Mouse (Mus musculus) adrenal gland, postnatal 14 days (tissue): Measurements from ENCODE around the gene Psmd7. TPM values are rescaled to one million over a fixed set of nuclear protein-coding genes. Genes with fewer than 3 reads are reported as not detected.
A peak's percentile ranks its signal among the peaks of the same experiment; 100 is the strongest.

Experiments used
- DNase-seq: peaks from one replicate; pipeline ENCODE4 v3.0.0; 2021; ENCODE audit warnings: mixed read lengths
- total RNA-seq: library from RNA; stranded (reverse); gene quantifications from 2 replicates; pipeline ENCODE4 v1.2.3, GENCODE M21; 2021

Gene Psmd7
- total RNA-seq, 1 experiment from 2014 or later: 98.0 TPM

DNA sequence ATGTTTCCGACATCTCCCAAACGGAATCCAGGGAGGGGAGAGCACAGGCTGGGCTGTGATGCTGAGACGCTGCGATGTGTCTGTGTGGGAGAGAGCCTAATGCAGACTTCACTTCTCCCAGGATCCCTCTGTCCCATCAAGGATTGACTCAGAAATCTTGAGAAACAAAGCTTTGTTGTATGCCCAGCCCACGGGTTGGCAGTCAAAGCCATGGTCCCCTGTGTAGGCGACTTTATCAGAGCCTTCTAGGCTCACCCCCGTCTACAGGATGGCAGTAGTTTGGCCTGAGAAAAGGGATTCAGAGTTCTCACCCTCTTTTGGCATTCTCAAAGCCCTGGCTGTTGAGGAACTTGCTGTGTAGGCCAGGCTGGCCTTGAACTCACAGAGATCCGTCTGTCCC is 9.7 kb downstream of the Psmd7 start:
- no peak for DNase-seq

- no peak for DNase-seq
These were observed 10.1 kb downstream of the Psmd7 start for GRCm38 (mm10) chr8:107578132-107578531.

DNA sequence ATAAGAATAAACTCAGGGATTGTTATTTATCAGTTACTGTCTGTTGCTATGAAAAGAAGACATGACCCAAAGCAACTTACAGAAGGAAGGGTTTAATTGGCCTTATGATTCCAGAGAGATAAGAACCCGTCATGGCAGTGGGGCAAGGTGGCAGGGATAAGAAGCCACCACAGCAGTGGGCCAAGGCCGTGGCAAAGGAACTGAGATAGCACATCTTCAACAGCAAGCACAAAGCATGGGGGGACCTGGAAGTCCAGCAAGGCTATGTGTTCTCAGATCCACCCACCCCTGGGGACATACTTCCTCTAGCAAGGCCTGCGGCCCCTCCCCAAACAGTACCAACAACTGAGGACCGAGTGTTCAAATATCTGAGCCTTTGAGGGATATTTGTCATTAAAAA is 10.6 kb downstream of the Psmd7 start:
- no peak for DNase-seq

DNA sequence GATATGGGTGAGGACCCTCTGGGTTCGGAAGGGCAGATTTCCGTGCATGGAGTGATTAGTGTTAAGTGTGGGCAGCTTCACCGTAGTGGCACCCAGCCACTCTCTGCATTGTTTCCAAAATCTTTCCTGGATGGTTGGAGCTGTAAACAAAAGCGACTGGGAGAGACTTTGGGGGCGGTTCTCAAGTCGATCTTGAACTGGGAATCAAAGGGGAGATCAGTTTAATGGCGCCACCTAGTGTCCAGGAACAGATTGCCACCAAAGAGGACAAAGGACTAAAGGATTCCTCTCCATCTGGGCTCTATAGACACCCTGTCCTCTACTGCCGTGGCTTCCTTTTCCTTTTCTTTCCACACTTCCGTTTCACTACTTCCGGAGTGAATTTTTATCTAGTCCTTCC is 11.6 kb downstream of the Psmd7 start:
- peak; percentile 89 for DNase-seq

- DNase-seq: no peak
These were observed 13.5 kb downstream of the Psmd7 start for GRCm38 (mm10) chr8:107574771-107575170.

GRCm38 (mm10) chr8:107572497-107572896 is 15.8 kb downstream of the Psmd7 start:
- DNase-seq: peak; percentile 89

DNA sequence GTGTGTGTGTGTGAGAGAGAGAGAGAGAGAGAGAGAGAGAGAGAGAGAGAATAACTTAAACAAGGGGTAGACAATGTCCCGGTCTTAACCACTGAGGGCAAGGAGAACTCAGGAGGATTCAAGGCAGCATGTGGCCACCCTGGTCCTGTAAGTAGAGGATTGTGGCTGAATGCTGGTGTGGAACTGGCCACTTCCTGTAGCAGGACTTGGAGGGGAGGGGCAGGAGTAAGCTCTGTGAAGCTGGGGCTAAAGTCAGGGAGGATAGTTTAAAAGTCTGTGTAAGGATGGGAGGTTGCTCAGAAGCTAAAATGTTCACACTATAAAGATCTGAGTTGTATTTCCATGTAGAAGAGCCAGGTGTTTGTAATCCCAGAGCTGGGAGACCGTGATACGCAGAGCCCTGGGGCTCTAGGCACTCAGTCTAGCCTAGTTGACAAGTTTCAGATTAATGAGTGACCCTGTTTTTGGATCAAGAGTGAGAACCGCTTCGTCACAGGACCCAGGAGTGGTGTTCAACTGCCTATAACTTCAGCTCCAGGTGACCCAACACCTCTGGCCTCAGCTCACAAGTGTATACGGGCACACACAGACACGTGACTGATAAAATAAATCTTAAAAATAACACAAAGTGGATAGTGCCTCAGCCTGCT is 16.7 kb downstream of the Psmd7 start:
- no peak for DNase-seq

GRCm38 (mm10) chr8:107571046-107571445 is 17.2 kb downstream of the Psmd7 start:
- no peak for DNase-seq

GRCm38 (mm10) chr8:107562164-107562563 is 26.1 kb downstream of the Psmd7 start:
- peak; percentile 37 for DNase-seq

GRCm38 (mm10) chr8:107560820-107561536 is 27.3 kb downstream of the Psmd7 start:
- no peak for DNase-seq

DNA sequence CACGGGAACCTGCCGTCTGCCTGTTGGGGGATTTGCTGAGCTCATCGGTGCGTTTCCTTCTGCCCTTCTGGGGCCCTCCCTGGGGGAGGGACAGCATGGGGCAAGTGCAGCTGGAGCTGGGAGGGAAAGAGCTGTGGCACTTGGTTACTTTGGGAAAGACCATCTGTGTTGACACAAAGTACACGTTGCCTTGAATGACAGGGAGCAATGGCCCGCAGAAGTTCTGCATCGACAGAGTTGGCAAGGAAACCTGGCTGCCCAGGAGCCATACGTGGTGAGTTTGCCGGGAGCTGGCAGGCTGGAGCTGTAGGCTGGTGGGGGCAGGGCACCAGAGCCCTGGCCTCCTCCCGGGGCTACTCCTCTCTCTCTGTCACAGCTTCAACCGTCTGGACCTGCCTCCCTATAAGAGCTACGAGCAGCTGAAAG is 31.7 kb downstream of the Psmd7 start:
- DNase-seq: no peak

DNA sequence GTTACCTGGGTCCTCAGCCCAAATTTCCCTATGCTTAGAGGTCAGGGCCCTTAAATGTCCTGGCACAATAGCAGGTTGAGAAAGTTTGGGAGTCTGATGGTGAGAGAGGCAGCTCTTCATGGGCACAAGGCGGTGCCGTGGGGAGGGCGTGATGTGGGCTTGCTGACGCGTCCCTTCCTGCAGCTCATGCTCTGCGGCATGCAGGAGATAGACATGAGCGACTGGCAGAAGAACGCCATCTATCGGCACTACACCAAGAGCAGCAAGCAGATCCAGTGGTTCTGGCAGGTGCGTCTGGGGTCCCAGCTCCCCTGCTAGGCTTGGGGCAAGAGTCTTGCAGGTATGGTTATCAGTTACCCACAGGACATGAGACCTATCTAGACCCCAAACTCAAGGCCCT is 33.0 kb downstream of the Psmd7 start:
- DNase-seq: no peak

DNA sequence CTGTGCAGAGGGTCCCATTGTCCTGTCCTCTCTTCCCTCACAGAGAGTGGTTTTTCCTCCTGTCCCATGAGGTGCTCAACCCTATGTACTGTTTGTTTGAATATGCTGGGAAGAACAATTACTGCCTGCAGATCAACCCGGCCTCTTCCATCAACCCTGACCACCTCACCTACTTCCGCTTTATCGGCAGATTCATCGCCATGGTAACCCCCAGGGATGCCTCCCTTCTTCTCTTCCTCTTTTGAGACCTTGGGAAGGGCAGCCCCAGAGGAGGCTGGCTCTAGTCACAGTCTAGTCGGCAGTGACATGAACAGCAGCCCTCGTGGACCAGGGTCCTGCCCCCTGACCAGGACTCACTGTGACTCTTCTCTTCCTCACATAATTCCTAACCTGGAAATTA is 36.0 kb downstream of the Psmd7 start:
- DNase-seq: no peak

DNA sequence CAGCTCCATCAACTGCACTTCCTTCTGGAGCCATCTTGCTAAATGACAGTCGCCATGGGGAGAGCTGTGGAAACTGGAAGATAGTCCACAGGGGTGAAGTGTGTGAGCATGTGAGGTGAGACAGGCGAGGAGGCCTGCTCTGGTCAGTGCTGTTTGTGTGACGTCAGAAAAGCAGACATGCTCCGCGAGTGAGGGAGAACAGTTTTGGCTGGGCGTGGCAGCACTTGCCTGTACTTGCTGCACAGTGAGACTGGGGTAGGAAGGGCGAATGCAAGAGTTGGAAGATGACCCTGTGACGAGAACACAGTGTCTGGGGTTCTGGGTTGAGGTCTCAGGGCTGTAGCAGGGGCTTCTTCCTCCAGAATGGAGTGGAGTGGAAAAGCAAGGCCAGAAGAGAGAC is 41.4 kb downstream of the Psmd7 start:
- no peak for DNase-seq

DNA sequence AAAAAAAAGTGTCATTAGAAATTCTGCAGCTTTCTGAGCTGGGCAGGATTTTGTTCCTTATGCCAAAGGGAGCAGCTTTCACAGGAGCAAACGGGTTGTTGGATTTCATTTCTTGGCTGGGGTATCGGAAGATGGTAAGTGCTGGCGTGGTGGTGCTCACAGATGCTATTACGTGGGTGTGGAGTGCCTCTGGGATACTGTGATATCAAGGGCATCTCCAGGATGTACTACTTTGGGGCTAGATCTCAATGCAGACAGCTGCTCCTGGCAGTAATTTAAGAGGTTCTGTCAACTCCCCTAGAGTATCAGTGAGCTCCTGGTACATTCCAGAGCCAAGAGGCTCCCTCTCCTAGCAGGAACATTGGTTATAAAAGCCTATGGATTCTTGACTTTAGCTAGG is 42.1 kb downstream of the Psmd7 start:
- DNase-seq: no peak

DNA sequence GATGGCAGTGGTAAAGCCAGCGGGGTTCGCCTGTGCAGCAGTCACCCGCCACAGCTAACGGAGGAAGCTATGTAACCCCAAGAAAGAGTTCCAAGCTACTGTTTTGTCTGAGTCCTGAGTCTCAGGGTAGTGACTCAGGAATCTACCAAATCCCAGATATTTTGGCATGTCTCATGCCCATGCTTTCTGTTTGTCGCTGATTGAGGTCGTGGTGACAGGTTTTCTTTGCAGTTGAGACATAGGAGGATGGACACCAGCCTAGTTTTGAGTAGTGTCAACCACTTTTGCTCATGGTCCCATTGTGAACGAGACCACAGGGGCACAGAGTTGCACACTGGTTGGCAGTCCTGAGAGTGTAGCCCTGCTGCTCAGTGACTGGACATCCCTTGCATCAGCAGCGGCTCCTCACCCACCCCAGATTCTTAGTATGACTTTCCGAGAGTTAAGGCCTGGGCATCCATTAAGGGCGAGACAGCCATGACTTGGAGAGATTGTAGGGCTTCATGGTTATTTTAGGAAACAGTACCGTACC is 42.6 kb downstream of the Psmd7 start:
- DNase-seq: no peak

GRCm38 (mm10) chr8:107544651-107545174 is 43.6 kb downstream of the Psmd7 start:
- DNase-seq: no peak

GRCm38 (mm10) chr8:107544211-107544610 is 44.1 kb downstream of the Psmd7 start:
- no peak for DNase-seq

DNA sequence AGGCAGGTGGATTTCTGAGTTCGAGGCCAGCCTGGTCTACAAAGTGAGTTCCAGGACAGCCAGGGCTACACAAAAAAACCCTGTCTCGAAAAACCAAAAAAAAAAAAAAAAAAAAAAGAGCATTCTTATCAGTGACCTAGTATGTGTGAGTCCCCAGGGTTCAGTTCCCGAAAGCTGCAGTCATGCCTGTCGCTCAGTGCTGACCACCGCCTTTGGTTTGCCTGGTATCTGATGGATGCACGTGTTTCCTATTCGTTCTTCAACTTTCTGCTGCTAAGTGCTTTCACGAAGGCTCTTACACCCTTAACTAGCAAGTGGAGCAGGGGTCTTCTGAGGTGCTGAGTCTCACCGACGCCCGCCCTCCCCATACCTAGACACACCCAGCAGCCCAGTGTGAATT is 44.5 kb downstream of the Psmd7 start:
- DNase-seq: no peak

DNA sequence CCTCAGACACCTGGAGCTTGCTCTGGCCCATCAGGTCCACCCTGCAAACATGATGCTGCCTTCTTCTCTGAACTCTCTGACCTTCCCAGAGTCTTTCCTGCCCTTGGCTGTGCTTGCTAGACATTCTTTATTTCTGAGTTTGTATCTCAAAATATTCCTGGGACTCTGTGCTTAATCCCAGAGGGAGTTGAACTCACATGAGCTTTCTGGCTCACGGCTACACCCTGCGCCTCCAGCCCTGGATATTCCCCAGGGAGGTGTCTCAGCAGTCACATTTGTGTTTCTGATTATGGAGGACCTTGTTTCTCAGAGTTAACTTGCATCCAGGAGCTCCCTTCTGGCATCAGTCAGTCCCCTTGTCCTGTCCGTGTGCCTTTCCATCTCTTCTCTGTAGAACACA is 46.1 kb downstream of the Psmd7 start:
- DNase-seq: peak; percentile 37

DNA sequence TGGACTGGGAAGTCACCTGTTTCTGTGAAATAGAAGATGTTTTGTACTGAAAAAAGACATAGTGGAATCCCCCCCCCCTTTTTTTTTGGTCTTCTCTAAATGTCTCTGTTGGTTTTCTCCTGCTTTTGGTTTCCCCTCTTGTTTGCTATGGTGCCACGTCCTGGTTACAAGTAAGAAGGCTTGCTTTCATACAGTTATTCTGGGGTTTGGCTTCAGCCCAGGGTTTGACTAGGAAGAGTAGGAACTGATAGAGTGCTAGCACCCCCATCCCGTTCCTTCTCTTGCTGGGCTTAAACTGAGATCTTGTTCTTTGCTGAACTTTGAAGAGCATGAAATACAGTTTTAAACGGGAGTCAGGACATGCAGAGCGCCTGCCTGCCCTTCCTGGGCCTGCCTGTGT is 46.9 kb downstream of the Psmd7 start:
- DNase-seq: no peak

- DNase-seq: no peak
These were observed 47.6 kb downstream of the Psmd7 start for GRCm38 (mm10) chr8:107540623-107541022.

DNA sequence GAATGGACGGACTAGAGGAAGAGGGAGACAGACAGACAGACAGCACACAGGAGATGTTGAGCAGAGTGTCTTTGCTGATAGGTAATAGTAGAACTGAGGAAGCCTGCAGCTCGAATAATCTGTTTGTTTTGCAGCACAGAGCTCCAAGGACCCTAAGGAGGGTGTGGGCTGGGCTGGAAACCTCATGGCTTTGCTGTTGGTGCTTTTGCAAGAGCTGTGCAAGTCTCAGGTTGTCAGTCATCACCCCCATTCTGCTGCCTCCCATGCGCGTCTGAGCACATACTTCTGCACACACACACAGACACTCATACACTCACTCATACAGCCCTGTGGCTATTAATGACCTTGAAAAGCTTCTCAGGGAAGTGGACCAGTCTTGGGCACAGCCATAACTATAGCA is 50.8 kb downstream of the Psmd7 start:
- DNase-seq: no peak
